Mouse (Mus musculus) midbrain, postnatal 0 days (tissue): ENCODE results near the gene Dusp1. TPM values are rescaled to one million over a fixed set of nuclear protein-coding genes. Genes with fewer than 3 reads are reported as not detected.
A peak's percentile ranks its signal among the peaks of the same experiment; 100 is the strongest.

ENCODE experiments used
- ATAC-seq: fragments of 200-750 bp; cut with Nextera tagmentation; 2 replicates; pipeline ENCODE4 v1.8.0; 2017; ENCODE audit warnings: moderate number of reproducible peaks, mild to moderate bottlenecking, moderate TSS enrichment, moderate library complexity; ENCODE audit not compliant: low FRiP score
- DNase-seq: peaks from one replicate; pipeline ENCODE4 v3.0.0-alpha.2; 2015; ENCODE audit warnings: low spot score
- H3K27ac ChIP-seq: fragments of 300-500 bp; sonication (generic); 2 replicates; pipeline ENCODE4 v1.5.1; 2014; ENCODE audit warnings: low read depth, mild to moderate bottlenecking, low read length, mixed read lengths
- H3K27me3 ChIP-seq: fragments of 300-500 bp; sonication (generic); 2 replicates; pipeline ENCODE4 v1.6.1; 2014; ENCODE audit warnings: low read length, control low read depth, mixed read lengths; ENCODE audit not compliant: insufficient read depth
- H3K36me3 ChIP-seq: fragments of 300-500 bp; sonication (generic); 2 replicates; pipeline ENCODE4 v1.6.1; 2014; ENCODE audit warnings: low read length, control low read depth, mixed read lengths; ENCODE audit not compliant: insufficient read depth
- H3K4me1 ChIP-seq: fragments of 300-500 bp; sonication (generic); 2 replicates; pipeline ENCODE4 v1.6.1; 2014; ENCODE audit warnings: mild to moderate bottlenecking, control low read depth, antibody characterized with exemption, low read length, mixed read lengths; ENCODE audit not compliant: insufficient read depth
- H3K4me2 ChIP-seq: fragments of 300-500 bp; sonication (generic); 2 replicates; pipeline ENCODE4 v1.6.1; 2014; ENCODE audit warnings: low read depth, mild to moderate bottlenecking, low read length, mixed read lengths; ENCODE audit not compliant: poor library complexity, severe bottlenecking
- H3K4me3 ChIP-seq: fragments of 300-500 bp; sonication (generic); 2 replicates; pipeline ENCODE4 v1.5.1; 2014; ENCODE audit warnings: low read depth, mild to moderate bottlenecking, low read length, moderate library complexity
- H3K9ac ChIP-seq: fragments of 300-500 bp; sonication (generic); replicated peaks from 2 replicates; pipeline ENCODE4 v1.6.1; 2014; ENCODE audit warnings: mild to moderate bottlenecking, low read length, moderate library complexity, mixed read lengths; ENCODE audit not compliant: poor library complexity, severe bottlenecking
- H3K9me3 ChIP-seq: fragments of 300-500 bp; sonication (generic); 2 replicates; pipeline ENCODE4 v1.6.1; 2016; ENCODE audit warnings: low read length, control low read depth
- CTCF ChIP-seq: IDR thresholded peaks from 2 replicates; pipeline ENCODE4 v1.5.1; 2016; ENCODE audit warnings: antibody characterized with exemption, mild to moderate bottlenecking
- WGBS: fragments of 180-500 bp; shearing (Covaris S2); extraction: QIAGEN DNeasy Blood & Tissue Kit; methylation state at CpG from one replicate; pipeline ENCODE4 v1.1.7; 2014; 5-methylcytosine and 5-hydroxymethylcytosine counted together
- polyA plus RNA-seq: library from polyadenylated mRNA; unstranded; fragments of >200 nt; fragmentation: Nextera tagmentation; extraction: Ambion mirVana; gene quantifications from 2 replicates; pipeline ENCODE4 v1.2.1, GENCODE M21; 2015
- total RNA-seq: library from RNA; depleted of rRNA; stranded (reverse); fragments of >200 nt; gene quantifications from 2 replicates; pipeline ENCODE4 v1.2.3, GENCODE M21; 2014

Dusp1 gene
- total and polyA plus RNA-seq, 2 experiments from 2014 or later, result 26.0 to 46.8 TPM

DNA sequence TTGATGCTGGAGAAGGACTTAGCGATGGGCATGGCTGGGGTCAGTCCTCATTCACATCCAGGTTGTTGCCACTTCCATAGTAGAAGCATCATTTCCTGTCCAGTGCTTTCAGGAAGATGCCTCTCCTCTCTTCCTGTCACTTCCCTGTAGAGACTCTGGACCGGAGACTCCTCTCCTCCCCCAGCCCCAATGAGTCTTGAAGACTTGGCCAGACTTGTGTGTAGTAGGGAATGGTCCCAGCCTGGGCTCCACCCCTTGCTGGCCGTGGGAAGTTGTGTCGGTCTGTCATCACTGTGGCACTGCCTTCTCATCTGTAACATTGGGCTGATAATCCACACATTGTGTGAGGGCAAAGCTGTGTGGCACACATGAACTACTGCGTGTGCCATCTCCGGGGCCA is 21.7 kb upstream of the Dusp1 start:
- WGBS, result 88% methylated on average over 6 of the region's 6 CpGs
- H3K36me3 ChIP-seq, result no peaks in the 10 kb centered on the region
- DNase-seq (no peak), ATAC-seq (no peak)
- H3K4me3 ChIP-seq, result no peak overlapping the region
- TF ChIP-seq CTCF, result no peak
- H3K9me3 ChIP-seq, result no peaks in the 10 kb centered on the region
- no peak overlapping the region for H3K9ac ChIP-seq
- H3K4me1 ChIP-seq, result no peaks in the 10 kb centered on the region
- no peaks in the 10 kb centered on the region for H3K27me3 ChIP-seq
- H3K4me2 ChIP-seq, result no peak overlapping the region
- no peak overlapping the region for H3K27ac ChIP-seq

DNA sequence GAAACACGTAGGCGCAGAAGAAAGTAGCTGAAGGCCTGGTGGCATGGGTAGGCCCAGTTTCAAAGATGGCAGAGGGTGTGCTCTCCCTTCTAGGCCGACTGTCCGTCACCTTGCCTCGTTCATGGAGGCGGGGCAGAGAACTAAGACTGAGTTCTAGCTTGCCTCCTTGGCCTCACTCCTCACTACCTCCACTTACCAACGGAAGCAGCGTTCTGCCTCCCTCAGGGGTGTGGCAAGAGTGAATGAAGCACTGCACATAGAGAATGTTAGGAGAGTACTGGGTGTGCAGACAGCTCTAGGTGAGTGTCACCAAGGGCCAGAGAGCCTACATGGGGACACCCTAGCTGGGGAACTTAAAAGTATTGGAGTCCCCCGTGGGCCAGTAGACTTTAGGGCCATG is 21.1 kb upstream of the Dusp1 start:
- no peak for DNase-seq
- no peak for ATAC-seq
- 94% methylated on average over 9 of the region's 9 CpGs for WGBS

DNA sequence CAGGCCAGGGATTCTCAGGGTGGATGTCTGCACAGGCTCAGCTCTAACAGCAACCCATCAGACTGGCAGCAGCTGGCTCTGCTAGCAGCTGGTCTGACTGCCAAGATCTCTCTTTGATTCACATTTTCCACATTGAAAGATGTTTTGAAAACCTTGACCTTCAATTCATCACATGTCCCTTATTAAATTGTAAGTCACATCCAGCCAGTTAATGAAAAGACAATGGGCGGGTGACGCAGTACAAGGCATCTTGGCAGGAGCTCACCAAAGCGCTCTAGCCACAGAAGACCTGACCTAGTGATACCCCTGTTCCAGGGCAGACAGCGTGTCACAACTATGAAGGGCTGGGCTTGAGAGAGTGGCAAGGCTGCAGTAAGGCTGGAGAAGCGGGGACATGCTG is 20.4 kb upstream of the Dusp1 start:
- DNase-seq (peak; percentile 64), ATAC-seq (no peak)
- 77% methylated on average over 5 of the region's 5 CpGs for WGBS
- Histone ChIP-seq H3K9ac (no peak overlapping the region), H3K9me3 (no peaks in the 10 kb centered on the region), H3K4me2 (no peak overlapping the region), H3K27ac (no peak overlapping the region), H3K4me1 (no peaks in the 10 kb centered on the region), H3K36me3 (no peaks in the 10 kb centered on the region), H3K27me3 (no peaks in the 10 kb centered on the region), H3K4me3 (no peak overlapping the region)
- TF ChIP-seq CTCF, result no peak

More for the DNA sequence above, 21.1 kb upstream of the Dusp1 start:
- no peaks in the 10 kb centered on the region for H3K4me1 ChIP-seq
- H3K27ac ChIP-seq, result no peak overlapping the region
- H3K9me3 ChIP-seq, result no peaks in the 10 kb centered on the region
- H3K4me2 ChIP-seq, result no peak overlapping the region
- no peak for TF ChIP-seq CTCF
- H3K9ac ChIP-seq, result no peak overlapping the region
- no peaks in the 10 kb centered on the region for H3K36me3 ChIP-seq
- H3K27me3 ChIP-seq, result no peaks in the 10 kb centered on the region
- H3K4me3 ChIP-seq, result no peak overlapping the region

DNA sequence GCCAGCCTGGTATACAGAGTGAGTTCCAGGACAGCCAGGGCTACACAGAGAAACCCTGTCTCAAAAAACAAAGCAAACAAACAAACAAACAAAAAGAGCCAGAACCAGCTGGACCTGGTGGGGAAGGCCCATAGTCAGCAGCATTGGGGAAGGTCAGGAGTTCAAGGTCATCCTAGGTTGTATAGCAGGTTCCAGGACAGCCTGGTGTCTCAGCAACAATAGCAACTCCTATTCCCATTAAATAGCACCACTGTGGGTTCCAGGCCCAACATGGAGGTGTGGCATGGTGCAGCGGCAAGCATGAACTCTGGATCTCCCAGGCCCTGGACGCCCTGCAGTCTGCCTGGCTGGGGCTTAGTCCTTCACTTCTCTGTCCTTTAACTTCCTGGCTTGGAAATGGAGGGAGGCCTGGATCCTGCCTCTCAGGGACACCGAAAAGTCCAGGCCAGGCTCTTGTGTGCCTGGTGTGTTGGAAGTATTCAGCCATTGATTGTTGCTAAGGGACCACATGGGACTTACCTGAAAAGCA is 19.0 kb upstream of the Dusp1 start:
- H3K4me3 ChIP-seq, result no peak overlapping the region
- H3K9ac ChIP-seq, result no peak overlapping the region
- H3K27me3 ChIP-seq, result no peaks in the 10 kb centered on the region
- H3K4me1 ChIP-seq, result no peaks in the 10 kb centered on the region
- TF ChIP-seq CTCF, result no peak
- H3K36me3 ChIP-seq, result peaks cover 6% of the 10 kb centered on the region; the same call in 1 of the 2 replicates
- 98% methylated on average over 3 of the region's 3 CpGs for WGBS
- H3K4me2 ChIP-seq, result no peak overlapping the region
- no peak overlapping the region for H3K27ac ChIP-seq
- H3K9me3 ChIP-seq, result no peaks in the 10 kb centered on the region
- no peak for DNase-seq
- no peak for ATAC-seq

DNA sequence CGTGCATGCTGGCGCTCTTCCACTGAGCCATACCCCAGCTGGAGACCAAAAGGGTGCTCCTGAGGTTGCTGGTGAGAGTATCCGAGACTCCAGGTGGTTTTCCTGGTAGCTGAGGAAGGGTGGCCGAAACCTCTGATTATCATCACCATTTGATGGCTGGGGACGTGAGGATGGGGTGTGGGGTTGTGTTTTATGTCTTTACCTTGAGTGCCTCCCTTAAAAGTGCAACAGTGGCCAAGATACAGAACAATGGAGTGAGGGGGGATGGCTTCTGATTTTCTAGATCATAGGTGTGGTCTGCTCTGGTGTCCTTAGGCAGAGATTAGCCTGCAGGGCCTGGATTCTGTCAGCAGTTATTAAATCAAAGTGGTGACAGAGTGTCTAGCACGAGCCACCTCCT is 17.5 kb upstream of the Dusp1 start:
- no peak overlapping the region for H3K4me3 ChIP-seq
- no peak overlapping the region for H3K4me2 ChIP-seq
- peaks cover 11% of the 10 kb centered on the region for H3K36me3 ChIP-seq
- DNase-seq, result no peak
- H3K9me3 ChIP-seq, result no peaks in the 10 kb centered on the region
- 92% methylated on average over 6 of the region's 6 CpGs for WGBS
- ATAC-seq, result no peak
- TF ChIP-seq CTCF, result no peak
- no peak overlapping the region for H3K27ac ChIP-seq
- no peak overlapping the region for H3K9ac ChIP-seq
- H3K27me3 ChIP-seq, result no peaks in the 10 kb centered on the region
- H3K4me1 ChIP-seq, result no peaks in the 10 kb centered on the region

DNA sequence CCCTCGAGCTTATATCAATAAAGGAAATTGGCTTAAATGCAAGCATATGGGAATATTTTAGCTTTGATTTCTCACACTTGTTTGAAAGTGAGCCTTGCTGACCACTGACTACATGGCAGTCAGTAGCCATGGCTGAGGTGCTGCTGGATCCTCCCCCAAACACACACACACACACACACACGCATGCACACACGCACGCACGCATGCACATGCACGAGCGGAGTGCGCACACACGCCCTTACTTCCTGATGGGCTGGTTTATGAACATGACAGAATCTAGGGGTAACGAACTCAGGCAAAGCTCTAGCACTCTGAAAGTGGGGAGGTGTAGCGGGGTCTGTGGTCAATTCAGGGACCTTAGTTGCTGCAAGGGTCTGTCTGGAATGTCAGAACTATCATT is 16.8 kb upstream of the Dusp1 start:
- ATAC-seq (no peak), DNase-seq (no peak)
- no peak overlapping the region for H3K4me2 ChIP-seq
- H3K27me3 ChIP-seq, result no peaks in the 10 kb centered on the region
- 94% methylated on average over 11 of the region's 11 CpGs for WGBS
- H3K9ac ChIP-seq, result no peak overlapping the region
- H3K9me3 ChIP-seq, result no peaks in the 10 kb centered on the region
- TF ChIP-seq CTCF, result no peak
- no peaks in the 10 kb centered on the region for H3K4me1 ChIP-seq
- no peak overlapping the region for H3K4me3 ChIP-seq
- no peak overlapping the region for H3K27ac ChIP-seq
- peaks cover 16% of the 10 kb centered on the region for H3K36me3 ChIP-seq
